Mouse (Mus musculus): ENCODE data around the gene Psmd6. TPM values are rescaled to one million over a fixed set of nuclear protein-coding genes. Genes with fewer than 3 reads are reported as not detected.

The Psmd6 gene
- total and polyA plus RNA-seq, 2 experiments from 2014 or later = 216 to 250 TPM

- Histone ChIP-seq H3K4me3 (ENCODE audit: low read depth, low read length) (no peak overlapping the region), H3K4me2 (ENCODE audit: low read depth) (no peak overlapping the region), H3K27me3 (ENCODE audit: insufficient read depth, low read length) (no peaks in the 10 kb centered on the region), H3K4me1 (ENCODE audit: insufficient read depth) (no peaks in the 10 kb centered on the region; the same call in 1 of the 2 replicates), H3K9ac (no peak overlapping the region), H3K27ac (ENCODE audit: low read depth, low read length) (0 out of 2 replicates have a peak overlapping the region, but pooled peaks have one; percentile 15), H3K9me3 (ENCODE audit: low read length) (no peaks in the 10 kb centered on the region), H3K36me3 (ENCODE audit: insufficient read depth) (no peaks in the 10 kb centered on the region)
- 15% methylated on average over 4 of the region's 4 CpGs for WGBS
- DNase-seq (no peak), ATAC-seq (peak; percentile 47)
- TF ChIP-seq CTCF (IDR thresholded peaks at IDR 0.05; ENCODE audit: low read depth) = no peak
These were observed 55.7 kb downstream of the Psmd6 start for GRCm38 (mm10) chr14:14065142-14065498.

- WGBS = 7% methylated on average over 5 of the region's 5 CpGs
- DNase-seq (peak; percentile 21), ATAC-seq (peak; percentile 58)
- H3K27ac ChIP-seq (ENCODE audit: low read depth, low read length) = 0 out of 2 replicates have a peak overlapping the region, but pooled peaks have one; percentile 15
- H3K36me3 ChIP-seq (ENCODE audit: insufficient read depth) = no peaks in the 10 kb centered on the region
- no peak overlapping the region for H3K4me3 ChIP-seq (ENCODE audit: low read depth, low read length)
- no peak overlapping the region for H3K9ac ChIP-seq
- H3K4me1 ChIP-seq (ENCODE audit: insufficient read depth) = no peaks in the 10 kb centered on the region; the same call in 1 of the 2 replicates
- no peaks in the 10 kb centered on the region for H3K9me3 ChIP-seq (ENCODE audit: low read length)
- H3K4me2 ChIP-seq (ENCODE audit: low read depth) = no peak overlapping the region
- TF ChIP-seq CTCF (IDR thresholded peaks at IDR 0.05; ENCODE audit: low read depth) = no peak
- no peaks in the 10 kb centered on the region for H3K27me3 ChIP-seq (ENCODE audit: insufficient read depth, low read length)
These were observed 56.2 kb downstream of the Psmd6 start for GRCm38 (mm10) chr14:14064486-14065141.

- TF ChIP-seq CTCF (IDR thresholded peaks at IDR 0.05; ENCODE audit: low read depth) = no peak
- Histone ChIP-seq H3K9me3 (ENCODE audit: low read length) (no peaks in the 10 kb centered on the region), H3K36me3 (ENCODE audit: insufficient read depth) (no peaks in the 10 kb centered on the region), H3K27me3 (ENCODE audit: insufficient read depth, low read length) (no peaks in the 10 kb centered on the region), H3K9ac (no peak overlapping the region), H3K27ac (ENCODE audit: low read depth, low read length) (no peak overlapping the region), H3K4me1 (ENCODE audit: insufficient read depth) (no peaks in the 10 kb centered on the region; the same call in 1 of the 2 replicates), H3K4me2 (ENCODE audit: low read depth) (no peak overlapping the region), H3K4me3 (ENCODE audit: low read depth, low read length) (no peak overlapping the region)
- DNase-seq = no peak
- 19% methylated on average over 5 of the region's 5 CpGs for WGBS
- peak; percentile 17; the same call in 1 of the 2 replicates for ATAC-seq
These were observed 57.4 kb downstream of the Psmd6 start for GRCm38 (mm10) chr14:14063382-14063781.

- TF ChIP-seq CTCF (IDR thresholded peaks at IDR 0.05; ENCODE audit: low read depth) = no peak
- Histone ChIP-seq H3K4me3 (ENCODE audit: low read depth, low read length) (no peak overlapping the region), H3K4me1 (ENCODE audit: insufficient read depth) (no peaks in the 10 kb centered on the region; the same call in 1 of the 2 replicates), H3K4me2 (ENCODE audit: low read depth) (no peak overlapping the region), H3K27me3 (ENCODE audit: insufficient read depth, low read length) (no peaks in the 10 kb centered on the region), H3K9me3 (ENCODE audit: low read length) (no peaks in the 10 kb centered on the region), H3K36me3 (ENCODE audit: insufficient read depth) (no peaks in the 10 kb centered on the region), H3K27ac (ENCODE audit: low read depth, low read length) (no peak overlapping the region), H3K9ac (no peak overlapping the region)
- no peak for ATAC-seq
- WGBS = 53% methylated on average over 11 of the region's 11 CpGs
- no peak for DNase-seq
These were observed 58.1 kb downstream of the Psmd6 start for GRCm38 (mm10) chr14:14062531-14063245.

Other genes starting within 250 kb of the Psmd6 start
- gene Gm281, start 206.5 kb downstream of the Psmd6 start, total RNA-seq (2014; rRNA removed) = not detected in 2 replicates
- 0.06 and 0.11 TPM in 2 replicates for gene Gm281, start 206.5 kb downstream of the Psmd6 start, polyA plus RNA-seq (2015; fragmentation: Nextera tagmentation; extraction: Ambion mirVana)
- gene Atxn7, start 159.5 kb downstream of the Psmd6 start, total RNA-seq (2014; rRNA removed) = 9.2 and 14.4 TPM in 2 replicates
- 1.0 and 2.2 TPM in 2 replicates for gene Atxn7, start 159.5 kb downstream of the Psmd6 start, polyA plus RNA-seq (2015; fragmentation: Nextera tagmentation; extraction: Ambion mirVana)
- 90.7 and 105 TPM in 2 replicates for gene Thoc7, start 159.1 kb downstream of the Psmd6 start, total RNA-seq (2014; rRNA removed)
- gene Thoc7, start 159.1 kb downstream of the Psmd6 start, polyA plus RNA-seq (2015; fragmentation: Nextera tagmentation; extraction: Ambion mirVana) = 189 and 216 TPM in 2 replicates
- gene Olfr720, start 65.9 kb upstream of the Psmd6 start, total RNA-seq (2014; rRNA removed) = not detected in 2 replicates
- gene Olfr720, start 65.9 kb upstream of the Psmd6 start, polyA plus RNA-seq (2015; fragmentation: Nextera tagmentation; extraction: Ambion mirVana) = not detected in 2 replicates
- gene Olfr31, start 201.8 kb upstream of the Psmd6 start, total RNA-seq (2014; rRNA removed) = not detected in 2 replicates
- gene Olfr31, start 201.8 kb upstream of the Psmd6 start, polyA plus RNA-seq (2015; fragmentation: Nextera tagmentation; extraction: Ambion mirVana) = 0.11 TPM in 1 of 2 replicates, not detected in the other
- 4.5 and 7.7 TPM in 2 replicates for gene Il3ra, start 225.3 kb upstream of the Psmd6 start, total RNA-seq (2014; rRNA removed)
- 1.6 and 2.0 TPM in 2 replicates for gene Il3ra, start 225.3 kb upstream of the Psmd6 start, polyA plus RNA-seq (2015; fragmentation: Nextera tagmentation; extraction: Ambion mirVana)